Mouse (Mus musculus) retina, adult 2 months (tissue): ENCODE measurements around the gene Klf7.

ENCODE experiments used
- DNase-seq: peaks from one replicate; pipeline ENCODE4 v3.0.0-alpha.2; 2012; ENCODE audit warnings: low read depth, low spot score

The Klf7 gene

DNA sequence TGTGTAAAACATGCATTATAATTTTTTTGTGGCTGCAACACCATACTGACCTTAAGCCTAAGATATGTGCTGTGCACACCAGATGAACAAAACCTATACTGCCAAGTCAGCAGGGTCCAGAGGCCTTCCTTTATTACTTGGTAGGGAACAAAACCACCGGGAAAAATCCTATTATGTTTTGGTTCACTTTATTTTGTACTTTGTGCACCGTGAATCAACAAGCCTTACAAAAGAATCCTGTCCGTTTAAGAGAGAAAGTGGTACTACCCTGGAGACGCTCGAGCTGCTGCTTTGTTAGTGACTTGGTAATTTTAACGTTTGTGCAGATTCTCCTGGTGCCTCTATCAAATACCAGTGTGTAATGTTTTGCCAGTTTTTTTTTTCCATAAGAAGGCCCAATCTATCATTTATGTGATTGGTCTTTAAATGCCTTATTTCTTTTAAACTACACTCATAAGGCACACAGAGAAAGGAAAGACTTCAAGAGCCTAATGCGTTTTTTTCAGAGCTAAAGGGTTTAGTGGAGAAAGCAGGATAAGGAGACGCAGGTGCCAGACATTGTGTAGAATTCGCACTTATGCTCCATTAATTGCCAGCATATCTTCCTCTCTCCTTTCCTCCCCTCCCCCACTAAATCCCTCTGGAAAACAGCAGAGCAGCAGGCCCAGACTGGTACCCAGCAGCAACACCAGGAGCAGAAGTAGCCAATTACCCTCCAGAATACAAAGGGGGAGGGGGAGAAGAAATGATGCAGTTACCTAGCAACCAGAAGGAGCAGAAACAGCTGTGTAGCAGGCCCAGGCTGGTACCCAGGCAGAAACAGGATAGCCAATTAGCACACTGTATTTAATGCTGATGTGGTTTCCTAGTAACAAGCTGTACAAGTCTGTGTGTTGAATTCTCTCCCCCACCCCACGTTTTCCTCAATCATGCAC lies 55.5 kb downstream of the Klf7 start:
- peak; percentile 30 for DNase-seq

DNA sequence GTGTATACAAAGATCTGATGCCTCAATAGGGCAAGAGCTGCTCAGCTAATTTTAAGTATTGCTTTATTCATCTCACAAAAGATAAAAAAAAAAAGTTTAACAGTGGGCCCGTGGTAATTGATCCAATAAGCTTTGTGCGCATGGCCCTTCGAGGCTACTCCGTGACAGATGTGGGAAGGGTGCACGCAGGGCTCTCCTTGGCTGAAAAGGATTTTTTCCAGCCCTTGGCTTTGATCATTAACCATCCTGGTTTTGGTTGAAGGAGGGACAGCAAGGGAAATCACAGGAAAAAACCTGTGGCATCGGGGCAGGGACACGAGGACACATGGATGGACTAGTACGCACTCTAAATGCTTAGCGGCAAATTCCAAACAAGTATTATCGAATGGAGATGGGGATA lies 60.6 kb downstream of the Klf7 start:
- no peak for DNase-seq

DNA sequence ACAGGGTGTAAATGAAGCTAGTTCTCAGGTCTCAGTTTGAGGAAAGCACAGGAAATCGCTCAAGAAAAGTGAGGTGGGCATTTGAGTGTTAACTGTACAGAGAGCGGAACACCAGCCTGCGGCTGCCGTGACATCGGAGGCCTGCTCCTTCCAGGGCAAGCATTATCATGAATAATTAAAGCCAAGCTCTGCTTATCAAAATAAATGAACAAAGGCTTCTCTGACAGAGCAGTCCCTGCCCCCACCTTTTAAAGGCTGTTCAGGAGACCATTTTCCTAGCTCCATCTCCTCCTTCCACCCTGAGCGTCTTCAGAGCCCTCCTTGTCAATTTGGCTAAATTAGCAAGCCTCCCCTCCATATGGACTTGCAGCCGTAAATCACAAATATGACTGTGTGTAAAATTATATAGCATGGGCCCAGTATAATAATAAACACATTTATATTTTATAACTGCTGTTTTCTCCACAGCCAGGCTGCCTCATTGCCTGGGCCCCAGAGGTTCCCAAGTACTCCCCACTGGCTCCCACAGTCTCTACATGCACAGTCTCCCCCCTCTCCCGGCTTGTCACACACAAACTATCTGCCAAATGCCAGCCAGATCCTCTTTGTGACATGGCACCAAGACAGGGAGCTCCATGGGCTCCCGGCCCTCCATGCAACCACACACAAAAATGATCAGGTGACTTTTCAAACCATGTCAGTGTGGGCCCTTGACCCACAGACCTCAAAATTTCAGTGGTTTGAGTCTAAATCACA lies 61.2 kb downstream of the Klf7 start:
- DNase-seq = no peak

DNA sequence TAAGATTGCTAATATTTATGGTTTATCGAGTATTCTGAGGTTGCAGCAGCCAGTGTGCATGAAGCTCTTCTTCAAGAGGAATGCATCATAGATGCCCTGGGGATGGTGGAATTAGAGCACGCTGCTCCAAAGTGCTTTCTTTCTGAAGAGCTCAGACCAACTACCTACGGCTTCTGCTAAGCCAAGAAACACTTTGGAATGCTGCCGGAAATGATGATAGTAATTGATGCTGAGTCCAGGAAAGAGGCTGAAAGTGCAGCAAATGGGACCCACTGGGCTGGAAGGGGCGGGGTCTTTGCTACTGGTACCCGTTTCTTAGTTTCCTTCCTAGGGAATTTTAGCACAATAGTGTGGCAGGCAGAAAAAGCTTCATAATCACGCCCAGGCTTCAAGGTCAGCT lies 62.0 kb downstream of the Klf7 start:
- no peak for DNase-seq

DNA sequence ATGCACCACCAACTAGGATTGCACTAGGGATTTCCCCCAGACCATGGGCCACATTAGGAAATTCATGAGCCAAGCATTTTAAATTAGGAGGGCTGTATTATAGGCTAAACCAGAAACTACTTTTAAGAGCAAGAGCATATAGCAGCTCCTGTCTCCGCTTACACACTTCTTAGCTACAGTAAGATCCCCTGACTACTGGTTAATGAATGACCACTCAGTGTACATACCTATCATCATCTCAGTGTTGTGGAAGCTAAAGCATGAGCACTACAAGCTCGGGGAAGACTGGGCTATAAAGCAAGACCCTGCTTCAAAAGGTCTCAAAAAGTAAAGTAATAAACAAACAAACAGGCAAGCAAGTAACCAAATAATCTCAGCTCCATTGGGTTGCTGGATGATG lies 65.5 kb downstream of the Klf7 start:
- no peak for DNase-seq

DNA sequence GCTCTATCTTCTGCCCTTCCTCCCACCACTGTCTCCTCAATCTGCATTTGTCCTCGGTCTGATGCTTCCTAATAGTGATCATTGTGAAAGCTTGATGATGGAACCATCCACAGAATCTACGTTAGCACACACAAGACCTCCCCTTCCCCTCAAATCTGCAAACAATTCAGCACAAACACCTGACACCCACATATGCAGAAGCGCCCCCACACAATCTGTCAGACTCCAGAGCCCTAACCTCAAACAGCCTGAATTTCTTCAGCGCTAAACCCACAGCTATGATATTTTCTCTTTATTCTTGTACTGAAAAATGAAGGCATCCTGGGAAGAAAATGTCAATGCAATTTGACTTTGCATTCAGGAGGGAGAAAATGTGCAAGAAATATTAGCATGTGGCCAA lies 66.1 kb downstream of the Klf7 start:
- DNase-seq = no peak

DNA sequence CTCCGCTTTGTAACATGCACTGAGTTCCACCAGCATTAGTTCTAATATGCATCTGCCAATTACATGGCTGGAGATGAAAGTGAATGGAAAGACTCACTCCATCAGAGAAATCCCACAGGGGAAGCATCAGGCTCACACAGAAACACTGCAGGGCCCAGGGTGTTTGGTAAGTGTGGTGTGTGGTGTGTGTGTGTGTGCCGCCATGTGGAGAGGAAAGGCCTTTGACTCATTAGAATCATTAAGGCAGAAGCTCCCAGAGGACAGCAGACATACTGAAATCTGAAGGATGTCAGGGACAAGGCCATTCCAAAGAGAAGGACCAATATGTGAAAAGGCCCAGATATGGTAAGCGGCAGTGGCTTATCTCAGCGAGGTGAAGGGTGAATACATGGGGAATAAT lies 66.9 kb downstream of the Klf7 start:
- DNase-seq = no peak

DNA sequence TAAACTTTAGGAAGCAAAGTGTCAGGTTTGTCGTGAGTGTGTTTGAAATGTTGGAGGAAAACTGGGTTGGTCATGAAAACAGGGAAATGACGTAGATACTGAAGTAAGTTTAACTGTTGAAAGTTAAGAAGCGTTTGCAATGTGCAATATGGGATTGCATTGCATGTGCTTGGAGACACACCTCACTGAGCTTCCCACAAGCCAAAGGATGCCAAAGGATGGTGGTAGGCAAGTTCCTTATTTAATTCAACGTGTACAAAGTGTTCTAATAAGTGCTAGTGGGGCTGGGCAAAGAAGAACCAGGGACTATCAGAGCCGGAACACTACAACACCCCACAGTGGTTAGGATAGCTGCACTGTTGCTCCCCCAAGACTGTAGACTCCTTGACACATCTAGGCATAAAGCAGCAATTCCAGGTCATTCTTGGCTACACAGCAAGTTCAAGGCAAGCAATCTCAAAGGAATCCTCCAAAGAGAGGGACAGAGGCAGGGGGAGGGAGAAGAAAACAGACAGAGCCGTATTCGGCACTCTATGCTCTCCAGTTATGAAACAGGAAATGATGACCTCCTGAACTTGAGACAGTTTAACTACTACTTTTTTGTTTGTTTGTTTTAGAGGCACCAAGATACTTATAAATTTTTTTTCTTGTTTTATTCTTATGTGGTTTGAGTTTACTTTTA lies 69.9 kb downstream of the Klf7 start:
- no peak for DNase-seq

DNA sequence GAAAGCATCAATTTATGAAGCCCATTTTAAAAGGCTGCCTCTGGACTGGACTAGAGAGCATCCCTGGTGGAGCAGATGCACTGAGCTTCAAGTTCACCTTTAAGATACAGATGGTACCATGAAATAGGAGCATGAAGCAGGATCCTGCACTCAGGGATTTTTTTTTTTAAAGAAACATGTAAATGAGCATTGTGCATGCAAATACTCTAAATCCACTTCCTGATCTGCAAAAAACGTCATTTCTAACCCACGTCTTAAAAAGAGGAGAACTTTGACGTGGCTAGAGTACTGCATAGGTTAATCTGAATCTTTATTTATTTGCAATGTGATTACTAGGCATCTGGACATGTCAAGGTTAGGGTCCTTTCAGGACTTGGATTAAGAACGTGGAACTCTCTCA lies 73.5 kb downstream of the Klf7 start:
- no peak for DNase-seq

DNA sequence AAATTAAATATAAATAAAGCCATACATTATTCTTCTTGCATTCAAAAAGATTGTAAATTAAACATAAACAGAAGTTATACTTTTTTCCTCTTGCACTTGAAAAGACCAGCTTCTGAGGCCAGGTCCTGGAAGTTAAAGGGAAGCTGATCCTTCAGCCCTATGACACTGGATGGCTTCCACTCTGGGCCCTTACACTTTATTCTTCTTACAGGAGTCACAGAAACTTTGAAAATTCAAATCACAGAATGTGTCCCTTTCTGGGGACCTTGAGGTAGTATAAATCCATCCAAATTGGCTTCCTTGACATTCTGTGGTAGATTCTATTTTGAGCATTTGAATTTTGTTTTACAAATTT lies 75.3 kb downstream of the Klf7 start:
- no peak for DNase-seq

DNA sequence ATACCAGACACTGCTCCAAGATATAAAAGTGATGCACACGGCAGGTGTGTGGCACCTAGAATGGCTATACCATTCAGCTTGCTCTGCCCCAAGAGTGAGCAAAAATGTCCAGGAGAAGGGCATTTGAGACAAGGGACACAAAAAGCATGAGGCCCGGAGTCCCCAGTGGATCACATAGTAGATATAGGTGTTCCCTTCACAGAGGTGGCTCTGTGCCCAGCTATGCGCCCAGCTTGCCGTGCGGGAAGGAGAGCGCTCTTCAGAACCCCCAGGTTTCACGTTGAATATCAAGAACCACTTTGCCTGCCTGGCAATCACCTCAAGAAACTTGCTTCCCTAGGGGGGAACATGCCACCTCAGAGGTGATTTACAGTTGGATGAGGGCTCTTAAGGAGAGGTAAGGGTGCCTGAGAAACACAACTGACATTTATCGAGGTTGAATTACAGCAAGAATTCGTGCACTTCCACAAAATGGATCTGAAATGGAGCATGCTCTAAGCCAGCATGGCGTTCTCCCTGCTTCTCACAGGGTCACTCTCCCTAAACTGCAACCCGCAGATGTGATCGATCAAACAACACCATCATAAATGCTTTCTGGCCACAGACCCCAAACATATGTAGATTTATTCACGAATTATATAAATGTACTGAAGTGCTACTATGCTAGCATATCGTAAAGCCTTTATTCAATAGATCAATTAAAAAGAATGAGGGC lies 75.8 kb downstream of the Klf7 start:
- DNase-seq = no peak

DNA sequence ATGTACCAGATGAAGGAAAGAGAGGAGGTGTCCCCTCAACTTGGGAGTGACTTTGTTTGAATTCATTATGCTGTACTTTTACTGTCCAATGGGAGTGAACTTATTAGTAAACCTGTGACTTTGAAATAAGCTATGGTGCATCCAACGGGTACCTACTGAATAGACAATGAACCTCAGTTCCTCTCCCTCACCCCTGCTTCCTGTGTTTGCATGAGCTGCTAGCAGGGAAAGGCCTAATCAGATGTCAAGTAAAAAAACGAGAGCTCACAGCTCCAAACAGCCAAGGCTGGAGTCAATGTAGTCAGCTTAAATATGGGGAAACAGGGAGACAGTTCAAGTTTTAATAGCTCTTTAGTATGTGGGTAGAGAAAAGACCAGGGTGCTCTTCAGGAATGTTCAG lies 77.5 kb downstream of the Klf7 start:
- no peak for DNase-seq

DNA sequence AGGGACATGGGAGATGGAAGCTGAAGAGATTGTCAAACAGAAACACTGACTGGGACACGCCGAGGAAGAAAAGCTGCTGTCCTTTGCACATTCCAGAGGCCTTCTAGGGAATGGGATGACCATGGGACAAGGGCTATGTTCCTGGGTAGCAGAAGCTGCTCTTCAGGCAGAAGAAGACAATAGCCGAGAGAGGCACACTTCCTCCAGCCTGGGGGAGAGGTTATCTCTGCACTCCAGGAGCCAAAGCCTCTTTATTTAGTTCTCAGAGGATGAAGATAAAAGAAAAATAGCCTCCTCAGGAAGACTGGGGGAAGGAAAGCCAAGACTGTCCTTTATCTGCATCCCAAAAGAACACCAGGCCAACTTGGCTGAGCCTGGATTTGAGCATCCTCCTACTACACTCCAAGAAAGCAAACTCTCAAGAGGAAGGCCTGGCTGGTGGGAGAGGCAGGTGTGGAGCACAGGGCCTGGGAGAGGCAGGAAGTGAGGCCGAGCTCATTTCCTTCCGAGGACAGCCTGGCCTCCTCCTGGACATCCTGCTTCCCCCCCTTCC lies 81.2 kb downstream of the Klf7 start:
- DNase-seq = no peak

DNA sequence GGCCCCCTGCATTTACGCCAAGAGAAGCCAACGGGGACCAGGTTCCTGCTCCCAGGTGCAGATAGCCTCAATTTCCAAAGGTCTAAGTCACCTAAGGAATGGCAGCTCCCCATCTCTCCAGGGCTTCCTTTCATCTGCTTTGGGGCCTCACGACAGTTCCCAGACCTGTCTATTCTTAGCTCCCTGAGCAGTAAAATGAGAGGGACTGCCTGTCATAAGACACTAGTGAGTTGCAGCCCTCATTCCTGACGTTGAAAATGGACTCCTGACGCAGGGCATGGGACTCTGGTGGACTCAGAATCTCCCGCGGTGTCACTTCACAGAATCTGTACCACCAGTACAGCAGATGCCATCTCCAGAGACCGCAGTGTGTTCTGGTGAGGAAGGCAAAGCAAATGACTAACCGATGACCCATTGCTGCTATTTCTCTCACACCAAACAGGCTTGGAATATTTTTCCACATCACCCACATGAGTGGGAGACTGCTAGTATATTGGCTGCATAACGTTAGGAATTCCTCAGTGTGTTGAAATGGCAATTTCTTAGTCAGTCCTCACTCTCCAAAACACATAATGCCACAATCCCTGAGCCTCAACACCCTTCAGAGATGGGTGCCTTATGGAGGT lies 81.9 kb downstream of the Klf7 start:
- DNase-seq = no peak

DNA sequence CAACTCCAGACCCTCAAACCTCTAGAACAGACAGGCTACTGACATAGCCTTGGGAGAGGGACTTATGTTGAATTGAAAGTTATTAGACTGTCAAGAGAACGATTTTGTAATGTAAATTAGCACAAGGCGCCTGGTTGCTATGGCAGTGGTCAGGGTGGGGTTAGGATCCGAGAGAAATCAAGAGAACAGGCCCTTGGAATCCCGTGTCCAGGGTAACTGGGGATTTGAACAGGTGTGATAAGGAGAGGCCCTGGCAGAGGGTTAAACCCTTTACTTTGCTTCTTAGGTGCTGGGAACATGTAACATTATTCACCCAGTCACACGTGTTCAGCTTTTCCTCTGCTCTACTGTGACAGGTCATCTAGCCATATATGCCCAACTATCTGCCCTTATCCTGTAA lies 83.7 kb downstream of the Klf7 start:
- no peak for DNase-seq

DNA sequence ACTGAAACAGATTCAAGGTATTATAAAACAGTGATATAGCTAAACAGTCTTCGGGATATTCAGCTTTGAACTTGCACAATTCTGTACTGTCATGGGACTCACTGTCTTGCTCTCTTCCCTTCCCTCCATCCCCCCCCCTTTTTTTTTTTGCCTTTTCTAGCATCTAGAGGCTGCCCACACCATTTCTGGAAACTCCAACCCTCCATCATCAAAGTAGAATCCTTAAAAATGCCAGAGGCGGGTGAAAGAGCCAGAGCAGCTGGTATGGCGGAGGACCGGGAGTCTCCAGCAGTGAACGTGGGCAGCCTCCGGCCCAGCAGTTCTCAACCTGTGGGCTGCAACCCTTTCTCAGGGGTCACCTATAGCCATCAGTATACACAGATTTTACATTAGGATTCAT lies 84.3 kb downstream of the Klf7 start:
- DNase-seq = no peak

DNA sequence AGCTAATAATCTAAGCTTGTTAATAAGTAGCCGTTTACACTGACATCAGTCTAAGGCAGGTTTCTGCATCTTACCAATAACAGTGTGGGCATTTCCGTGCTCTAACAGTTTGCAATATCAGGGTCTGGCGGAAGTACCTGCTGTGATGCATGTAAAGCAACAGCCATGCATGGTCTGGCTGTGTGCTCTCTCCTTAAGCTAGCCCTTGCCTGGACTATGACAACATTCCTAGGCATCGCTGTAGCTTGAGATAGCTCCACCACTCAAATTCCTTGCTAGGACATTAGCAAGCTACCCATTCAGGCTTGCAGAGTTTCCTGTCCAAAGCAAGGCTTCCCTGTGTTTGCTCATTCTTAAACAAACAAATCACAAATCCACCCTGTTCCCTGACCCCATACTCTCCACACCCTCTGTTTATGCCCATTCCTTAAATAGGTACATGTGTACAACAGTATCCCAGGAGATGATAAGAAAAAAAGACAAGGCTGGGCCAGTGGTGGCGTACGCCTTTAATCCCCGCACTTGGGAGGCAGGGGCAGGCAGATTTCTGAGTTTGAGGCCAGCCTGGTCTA lies 85.1 kb downstream of the Klf7 start:
- DNase-seq = no peak

DNA sequence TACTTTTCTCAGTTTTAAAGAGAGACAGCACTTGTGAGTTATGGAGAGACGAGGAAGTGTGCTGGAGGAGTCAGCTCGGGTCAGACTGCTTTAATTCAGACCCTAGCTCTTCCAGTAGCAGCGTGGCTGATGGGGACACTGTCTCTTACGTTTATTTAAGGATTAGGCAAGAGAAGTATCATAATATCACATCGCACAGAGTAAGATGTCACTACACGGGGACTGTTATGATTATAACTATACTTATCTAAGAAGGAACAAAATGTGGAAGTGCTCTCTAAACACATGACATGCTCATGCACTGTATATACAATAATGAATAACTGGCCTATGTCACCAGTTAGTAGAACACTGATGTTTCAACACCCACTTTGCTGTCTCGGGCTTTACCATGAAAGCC lies 86.3 kb downstream of the Klf7 start:
- no peak for DNase-seq

DNA sequence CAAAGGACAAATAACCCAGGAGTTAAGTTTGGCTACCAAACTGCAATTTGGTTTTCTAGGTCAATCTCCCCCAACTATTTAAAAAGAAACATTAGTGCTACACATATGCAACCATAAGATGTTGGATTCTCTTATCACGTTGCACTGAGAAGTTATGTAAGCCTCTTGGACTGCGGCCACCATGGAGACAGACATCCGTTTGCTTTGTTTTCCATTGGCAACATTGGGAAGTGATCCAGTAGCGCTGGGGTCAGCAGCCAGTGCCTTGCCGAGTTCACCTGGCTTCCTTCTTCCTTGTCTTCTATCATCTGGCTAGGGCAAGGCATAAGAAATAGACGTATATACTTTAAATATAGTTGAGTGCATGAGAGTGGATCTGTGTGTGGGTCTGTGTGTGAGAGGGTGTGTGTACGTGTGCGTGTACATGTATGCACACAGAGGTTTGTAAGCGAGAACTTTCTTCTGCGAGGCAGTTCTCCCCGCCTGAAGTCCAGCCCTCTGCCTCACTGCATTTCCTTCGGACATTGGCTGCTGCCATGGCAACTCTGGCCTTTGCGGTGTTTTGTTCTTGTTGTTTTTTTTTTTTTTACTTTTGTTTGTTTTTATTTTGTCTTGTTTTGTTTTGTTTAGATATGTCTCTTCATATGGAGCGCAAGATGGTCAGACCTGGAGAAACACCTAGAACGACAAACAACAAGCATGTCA lies 86.8 kb downstream of the Klf7 start:
- no peak for DNase-seq
